18 mouse cellular contexts compared by ENCODE assay signal in the genomic region with DNA sequence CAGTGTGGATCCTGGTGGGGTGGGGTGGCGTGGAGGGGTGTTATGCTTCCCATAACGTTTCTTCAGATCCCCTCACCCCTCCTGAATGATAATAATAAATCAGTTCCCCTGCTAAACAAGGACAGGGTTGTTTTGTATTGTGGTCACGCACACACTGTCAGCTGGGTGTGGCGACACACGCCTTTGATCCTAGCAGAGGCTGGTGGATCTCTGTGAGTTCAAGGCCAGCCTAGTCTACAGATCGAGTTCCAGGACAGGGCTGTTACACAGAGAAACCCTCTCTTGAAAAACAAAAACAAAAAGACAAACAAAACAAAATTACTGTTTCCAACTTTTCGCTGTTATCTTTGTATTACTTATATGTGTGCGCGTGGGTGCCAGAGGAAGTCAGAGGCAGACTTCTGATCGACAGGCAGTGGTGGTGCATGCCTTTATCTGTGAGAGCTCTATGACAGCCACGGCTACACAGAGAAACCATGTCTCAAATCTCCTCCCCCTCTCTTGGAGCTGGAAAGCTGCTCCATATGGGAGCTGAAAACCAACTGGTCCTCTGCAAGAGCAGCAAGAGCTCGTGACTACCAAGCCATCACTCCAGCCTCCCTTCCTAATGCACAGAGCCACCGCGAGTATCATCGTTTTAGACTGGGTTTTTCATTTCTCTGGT. TPM values are rescaled to one million over a fixed set of nuclear protein-coding genes. Genes with fewer than 3 reads are reported as not detected.
DNase-seq lines count a peak whose midpoint lies in the region; ATAC-seq lines count a peak whose summit lies in the region.
"Had no signal": no experiment of that assay in that cellular context is flagged by ENCODE, and none has a peak within 500 bp of the region (broad histone marks: within the 10 kb centered on the region; RNA-seq: fewer than 3 reads in every experiment).

No protein-coding gene starts in this region.

- DNase-seq in frontal cortex, postnatal 14 days (ENCODE audit: low spot score in 2 of 2): no peak
- DNase-seq in left cerebral cortex, adult 9 months (ENCODE audit: low spot score in 2 of 2): peak; percentile 64 to 74
- no peak for DNase-seq in left cerebral cortex, adult 11 months (ENCODE audit: low spot score)
- peak; percentile 42 for DNase-seq in ZHBTc4 (ENCODE audit: low read depth, low spot score)
- peak; percentile 87 for DNase-seq in layer of hippocampus, adult 9-11 months
- DNase-seq in heart, adult 8-10 months (ENCODE audit: low spot score): no peak
- DNase-seq in gastrocnemius, postnatal 10 days: no peak
- DNase-seq: B cell, adult 2 months; cerebellum, adult 2 months; gastrocnemius, adult 2 months; heart, postnatal 36 days; kidney, adult 9 months; kidney, postnatal 25 days; lung, adult 2 months; lung, postnatal 36 days; spleen, adult 18-20 months; thymus, postnatal 4 days had no signal

- ATAC-seq in frontal cortex, adult (ENCODE audit: low TSS enrichment): peak; percentile 66

RNA-seq across cellular contexts. Expression of gene Rmnd5b, which starts 5.9 kb away (rescaled TPM):
- 10 to 100 TPM; 12.6 to 19.1 (median 15.3) TPM for total RNA-seq in heart, adult 8-10 months (2022)
- total RNA-seq in gastrocnemius, postnatal 10 days (2021): 10 to 100 TPM; 16.2 to 17.9 TPM

RNA-seq across cellular contexts. Expression of gene Nhp2, which starts 10.2 kb away (rescaled TPM):
- 10 to 100 TPM; 18.4 to 23.7 (median 21.4) TPM for total RNA-seq in heart, adult 8-10 months (2022)
- 10 to 100 TPM; 37.4 to 39.1 TPM for total RNA-seq in gastrocnemius, postnatal 10 days (2021)

RNA-seq across cellular contexts. Expression of gene N4bp3, which starts 20.9 kb away (rescaled TPM):
- total RNA-seq in heart, adult 8-10 months (2022): 10 to 100 TPM in 3 of 4 experiments, 1 to 10 TPM in 1; 9.2 to 10.8 (median 10.3) TPM
- 10 to 100 TPM; 12.2 to 15.7 TPM for total RNA-seq in gastrocnemius, postnatal 10 days (2021)

RNA-seq across cellular contexts. Expression of gene D930048N14Rik, which starts 21.0 kb away (rescaled TPM):
- 1 to 10 TPM in 1 of 4 experiments, under 1 TPM in 3; 0.22 to 1.0 (median 0.63) TPM for total RNA-seq in heart, adult 8-10 months (2022)
- 1 to 10 TPM in 1 of 2 experiments, under 1 TPM in 1; 0.52 to 1.1 TPM for total RNA-seq in gastrocnemius, postnatal 10 days (2021)

RNA-seq across cellular contexts. Expression of gene Hnrnpab, which starts 23.1 kb away (rescaled TPM):
- total RNA-seq in heart, adult 8-10 months (2022): 100 to 1,000 TPM; 119 to 149 (median 133) TPM
- 100 to 1,000 TPM; 180 to 186 TPM for total RNA-seq in gastrocnemius, postnatal 10 days (2021)

Comparison
In these comparisons a context has a peak if more than half of its experiments do, and no peak if none do; other contexts are left out.
1. DNase-seq: peak in left cerebral cortex, adult 9 months (2 of 2), ZHBTc4 (single experiment) and layer of hippocampus, adult 9-11 months (single experiment); none in frontal cortex, postnatal 14 days (0 of 2), left cerebral cortex, adult 11 months (single experiment), heart, adult 8-10 months (single experiment) and gastrocnemius, postnatal 10 days (single experiment).